17 mouse cellular contexts compared by ENCODE assay signal in the genomic region with DNA sequence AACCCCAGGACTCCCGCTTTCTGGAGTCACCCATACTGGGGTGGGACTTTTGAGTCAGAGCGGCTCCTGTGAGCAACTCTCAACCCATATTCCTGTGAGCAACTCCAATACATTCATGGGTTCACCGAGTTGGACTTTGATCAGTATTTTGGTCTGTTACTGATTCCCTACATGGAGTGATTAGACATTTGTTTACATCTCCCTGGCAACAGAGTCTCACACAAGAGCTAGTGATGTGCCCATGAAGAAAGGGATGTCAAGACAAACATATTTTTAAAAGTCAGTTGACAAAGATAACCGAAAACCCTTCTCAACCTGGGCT. TPM values are rescaled to one million over a fixed set of nuclear protein-coding genes. Genes with fewer than 3 reads are reported as not detected.
DNase-seq lines count a peak whose midpoint lies in the region; ATAC-seq and TF ChIP-seq lines count a peak whose summit lies in the region.
"Had no signal": no experiment of that assay in that cellular context is flagged by ENCODE, and none has a peak within 500 bp of the region (broad histone marks: within the 10 kb centered on the region; RNA-seq: fewer than 3 reads in every experiment).

No protein-coding gene starts in this region.

- no peaks in the 10 kb centered on the region for H3K36me3 ChIP-seq in kidney, embryonic 14.5 days (ENCODE audit: control insufficient read depth, insufficient read depth, low read length)
- no peaks in the 10 kb centered on the region for H3K36me3 ChIP-seq in spleen, adult 2 months (ENCODE audit: control insufficient read depth, insufficient read depth, low read length)
- no peaks in the 10 kb centered on the region for H3K36me3 ChIP-seq in stomach, postnatal 0 days (ENCODE audit: control insufficient read depth, insufficient read depth, low read length)
- H3K36me3 ChIP-seq: embryonic facial prominence, embryonic 10.5 days; heart, embryonic 13.5 days; limb, embryonic 12.5 days had no signal

- 86% methylated on average over 4 of the region's 4 CpGs for WGBS in kidney, embryonic 14.5 days
- 89% methylated on average over 4 of the region's 4 CpGs for WGBS in spleen, adult 2 months
- WGBS in stomach, postnatal 0 days = 74% methylated on average over 4 of the region's 4 CpGs

- ATAC-seq in kidney, embryonic 14.5 days (ENCODE audit: low FRiP score, low TSS enrichment) = no peak
- ATAC-seq in stomach, postnatal 0 days (ENCODE audit: low FRiP score, low TSS enrichment) = peak; percentile 77
- ATAC-seq: midbrain, embryonic 16.5 days had no signal

- no peak for TF ChIP-seq POLR2A in spleen, adult 2 months (IDR thresholded peaks at IDR 0.05; ENCODE audit: low read depth, low read length)

- H3K9ac ChIP-seq in kidney, embryonic 14.5 days (ENCODE audit: low read depth, low read length) = no peak overlapping the region
- no peak overlapping the region for H3K9ac ChIP-seq in stomach, postnatal 0 days (ENCODE audit: low read length)
- H3K9ac ChIP-seq: heart, embryonic 13.5 days; hindbrain, embryonic 14.5 days; limb, embryonic 12.5 days had no signal

- TF ChIP-seq EP300 in stomach, postnatal 0 days (optimal IDR thresholded peaks at IDR 0.05) = no peak

- 0 out of 2 replicates have a peak, but pooled peaks cover 2% of the 10 kb centered on the region for H3K4me1 ChIP-seq in kidney, embryonic 14.5 days (ENCODE audit: control insufficient read depth, insufficient read depth, low read length)
- peaks cover 14% of the 10 kb centered on the region; the same call in 1 of the 2 replicates for H3K4me1 ChIP-seq in spleen, adult 2 months (ENCODE audit: control insufficient read depth, insufficient read depth, insufficient read length)
- H3K4me1 ChIP-seq in stomach, postnatal 0 days (replicated peaks; ENCODE audit: control insufficient read depth, insufficient read depth) = peaks cover 2% of the 10 kb centered on the region; the same call in 1 of the 2 replicates
- H3K4me1 ChIP-seq: limb, embryonic 12.5 days had no signal

- no peaks in the 10 kb centered on the region for H3K27me3 ChIP-seq in kidney, embryonic 14.5 days (ENCODE audit: control insufficient read depth, insufficient read depth, low read length)
- no peaks in the 10 kb centered on the region for H3K27me3 ChIP-seq in spleen, adult 2 months (ENCODE audit: control insufficient read depth, insufficient read depth, low read length)
- no peaks in the 10 kb centered on the region for H3K27me3 ChIP-seq in stomach, postnatal 0 days (ENCODE audit: control insufficient read depth, insufficient read depth, low read length)
- H3K27me3 ChIP-seq: heart, embryonic 13.5 days; limb, embryonic 12.5 days had no signal

- no peak for TF ChIP-seq CTCF in spleen, adult 2 months (IDR thresholded peaks at IDR 0.05; ENCODE audit: extremely low read depth, insufficient read depth, insufficient read length, insufficient replicate concordance)
- no peak for TF ChIP-seq CTCF in stomach, postnatal 0 days (IDR thresholded peaks at IDR 0.05; ENCODE audit: low read depth)

- intact Hi-C loops in left cerebral cortex, postnatal 36 days (cut with DNase I) = loop anchor here (10.0 kb wide), 1 partner anchor 310 kb away; no protein-coding TSS in a partner anchor

- no peak overlapping the region for H3K27ac ChIP-seq in kidney, embryonic 14.5 days (ENCODE audit: low read depth, low read length)
- peak overlapping the region; percentile 31; the same call in 1 of the 2 replicates for H3K27ac ChIP-seq in spleen, adult 2 months (ENCODE audit: insufficient read depth, low read length)
- no peak overlapping the region for H3K27ac ChIP-seq in stomach, postnatal 0 days (replicated peaks)
- H3K27ac ChIP-seq: embryonic facial prominence, embryonic 10.5 days; heart, embryonic 13.5 days; hindbrain, embryonic 14.5 days; limb, embryonic 12.5 days had no signal

- no peak overlapping the region for H3K4me3 ChIP-seq in kidney, embryonic 14.5 days (ENCODE audit: low read length)
- no peak overlapping the region for H3K4me3 ChIP-seq in spleen, adult 2 months (ENCODE audit: extremely low read depth, insufficient read depth, insufficient read length)
- no peak overlapping the region for H3K4me3 ChIP-seq in stomach, postnatal 0 days (ENCODE audit: low read depth, low read length)
- H3K4me3 ChIP-seq: embryonic facial prominence, embryonic 10.5 days; heart, embryonic 13.5 days; limb, embryonic 12.5 days had no signal

- H3K9me3 ChIP-seq in kidney, embryonic 14.5 days (ENCODE audit: control insufficient read depth, low read length) = no peaks in the 10 kb centered on the region
- H3K9me3 ChIP-seq in stomach, postnatal 0 days (ENCODE audit: control insufficient read depth, low read length) = no peaks in the 10 kb centered on the region
- H3K9me3 ChIP-seq: embryonic facial prominence, embryonic 10.5 days; heart, embryonic 13.5 days; limb, embryonic 12.5 days had no signal

- no peak overlapping the region for H3K4me2 ChIP-seq in kidney, embryonic 14.5 days (replicated peaks; ENCODE audit: low read depth, low read length)
- H3K4me2 ChIP-seq in stomach, postnatal 0 days (replicated peaks; ENCODE audit: low read depth) = no peak overlapping the region
- H3K4me2 ChIP-seq: heart, embryonic 13.5 days; hindbrain, embryonic 14.5 days; limb, embryonic 12.5 days had no signal

- peak; percentile 65 for DNase-seq in kidney, adult 11 months
- DNase-seq in spleen, adult 2 months (ENCODE audit: low read depth in 1 of 2, low spot score in 2 of 2) = no peak
- no peak for DNase-seq in spleen, postnatal 36 days (ENCODE audit: low spot score in 2 of 2)
- DNase-seq in kidney, postnatal 25 days = peak; percentile 49 to 64
- no peak for DNase-seq in stomach, postnatal 0 days (ENCODE audit: low spot score)
- DNase-seq in left cerebral cortex, postnatal 36 days (ENCODE audit: low spot score in 2 of 2) = no peak
- no peak for DNase-seq in gastrocnemius, postnatal 25 days
- DNase-seq: cerebellum, adult 8-10 months; heart, adult 11 months; lung, adult 2 months; right cerebral cortex, postnatal 14 days had no signal

RNA-seq across cellular contexts. Expression of gene Rpia, which starts 22.6 kb away (rescaled TPM):
- 3.2 and 5.5 TPM in 2 replicates for polyA plus RNA-seq in kidney, embryonic 14.5 days (2014; fragmentation: Nextera tagmentation; extraction: Ambion mirVana)
- 12.7 and 15.1 TPM in 2 replicates for polyA plus RNA-seq in spleen, adult 2 months (2012; rRNA removed)
- 2.4 and 2.6 TPM in 2 replicates for polyA plus RNA-seq in stomach, postnatal 0 days (2015; fragmentation: Nextera tagmentation; extraction: Ambion mirVana)
- total RNA-seq in left cerebral cortex, postnatal 36 days (2021) = 10 to 100 TPM; 11.1 to 14.3 TPM
- 10 to 100 TPM; 12.5 to 13.6 TPM for total RNA-seq in gastrocnemius, postnatal 25 days (2021)

RNA-seq across cellular contexts. Expression of gene Eif2ak3, which starts 29.7 kb away (rescaled TPM):
- polyA plus RNA-seq in kidney, embryonic 14.5 days (2014; fragmentation: Nextera tagmentation; extraction: Ambion mirVana) = 5.2 and 9.8 TPM in 2 replicates
- 15.7 and 31.3 TPM in 2 replicates for polyA plus RNA-seq in spleen, adult 2 months (2012; rRNA removed)
- 6.7 and 7.6 TPM in 2 replicates for polyA plus RNA-seq in stomach, postnatal 0 days (2015; fragmentation: Nextera tagmentation; extraction: Ambion mirVana)
- total RNA-seq in left cerebral cortex, postnatal 36 days (2021) = 10 to 100 TPM; 23.4 to 25.2 TPM
- 1 to 10 TPM; 4.9 to 5.9 TPM for total RNA-seq in gastrocnemius, postnatal 25 days (2021)

Comparison
In these comparisons a context has a peak if more than half of its experiments do, and no peak if none do; other contexts are left out.
1. DNase-seq: peak in kidney, adult 11 months (single experiment) and kidney, postnatal 25 days (2 of 2); none in spleen, adult 2 months (0 of 2), spleen, postnatal 36 days (0 of 2), stomach, postnatal 0 days (single experiment), left cerebral cortex, postnatal 36 days (0 of 2) and gastrocnemius, postnatal 25 days (single experiment).